Mouse (Mus musculus): ENCODE data around the gene Dock7. TPM values are rescaled to one million over a fixed set of nuclear protein-coding genes. Genes with fewer than 3 reads are reported as not detected.

Gene Dock7
- polyA plus RNA-seq, 1 experiment from 2014 or later: 86.0 TPM

DNA sequence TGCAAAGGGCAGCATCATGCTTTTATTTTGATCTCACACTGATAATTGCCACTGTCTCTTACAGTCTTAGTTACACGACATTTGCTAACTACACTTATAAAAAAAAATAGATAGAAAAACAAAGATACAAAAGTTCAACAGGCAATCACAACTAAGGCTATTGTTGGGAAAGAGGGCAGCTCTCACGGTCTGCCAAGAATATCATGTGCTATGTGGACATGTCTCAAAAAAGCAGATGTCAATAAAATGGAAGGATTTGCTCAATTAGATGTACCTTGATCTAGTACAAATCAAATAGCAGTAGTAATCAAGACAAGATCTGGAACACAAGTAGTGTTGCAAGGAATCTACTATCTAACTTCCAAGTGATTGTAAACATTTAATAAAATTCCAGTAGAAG is 72.1 kb downstream of the Dock7 start:
- no peak for ATAC-seq
- 88% methylated on average over 2 of the region's 2 CpGs for WGBS

DNA sequence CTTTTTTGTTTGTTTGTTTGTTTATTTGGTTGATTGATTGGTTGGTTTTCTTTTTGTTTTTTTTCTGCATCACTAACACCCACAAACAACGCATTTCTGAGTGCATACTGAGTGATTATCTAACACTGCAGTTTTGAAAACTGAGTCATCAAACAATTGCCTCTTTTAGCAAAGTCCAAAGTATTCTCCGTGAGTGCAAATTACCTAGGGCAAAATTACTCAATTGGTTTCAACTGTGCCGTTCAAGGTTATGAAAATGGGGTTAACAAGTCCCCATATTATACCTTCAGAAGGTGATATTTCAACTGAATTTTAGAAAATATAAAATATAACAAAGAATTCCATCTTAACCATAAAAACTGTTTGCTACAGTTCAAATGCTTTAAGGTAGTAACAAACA is 74.2 kb downstream of the Dock7 start:
- ATAC-seq: no peak
- Histone ChIP-seq H3K9ac (replicated peaks; ENCODE audit: low read depth, low read length) (no peak overlapping the region), H3K4me2 (ENCODE audit: low read length) (no peak overlapping the region), H3K4me3 (replicated peaks; ENCODE audit: low read length) (no peak overlapping the region), H3K36me3 (ENCODE audit: control insufficient read depth, insufficient read depth) (peaks cover 3% of the 10 kb centered on the region), H3K27ac (ENCODE audit: low read length) (no peak overlapping the region), H3K9me3 (ENCODE audit: control insufficient read depth, low read length) (no peaks in the 10 kb centered on the region), H3K27me3 (replicated peaks; ENCODE audit: control insufficient read depth, insufficient read depth, low read length) (no peaks in the 10 kb centered on the region), H3K4me1 (replicated peaks; ENCODE audit: control insufficient read depth, insufficient read depth, low read length) (no peaks in the 10 kb centered on the region)
- 77% methylated on average over 3 of the region's 3 CpGs for WGBS

More for the DNA sequence above, 72.1 kb downstream of the Dock7 start:
- Histone ChIP-seq H3K27ac (ENCODE audit: low read length) (no peak overlapping the region), H3K27me3 (replicated peaks; ENCODE audit: control insufficient read depth, insufficient read depth, low read length) (no peaks in the 10 kb centered on the region), H3K4me3 (replicated peaks; ENCODE audit: low read length) (no peak overlapping the region), H3K36me3 (ENCODE audit: control insufficient read depth, insufficient read depth) (peaks cover 6% of the 10 kb centered on the region), H3K9me3 (ENCODE audit: control insufficient read depth, low read length) (no peaks in the 10 kb centered on the region), H3K9ac (replicated peaks; ENCODE audit: low read depth, low read length) (no peak overlapping the region), H3K4me2 (ENCODE audit: low read length) (no peak overlapping the region), H3K4me1 (replicated peaks; ENCODE audit: control insufficient read depth, insufficient read depth, low read length) (no peaks in the 10 kb centered on the region)

DNA sequence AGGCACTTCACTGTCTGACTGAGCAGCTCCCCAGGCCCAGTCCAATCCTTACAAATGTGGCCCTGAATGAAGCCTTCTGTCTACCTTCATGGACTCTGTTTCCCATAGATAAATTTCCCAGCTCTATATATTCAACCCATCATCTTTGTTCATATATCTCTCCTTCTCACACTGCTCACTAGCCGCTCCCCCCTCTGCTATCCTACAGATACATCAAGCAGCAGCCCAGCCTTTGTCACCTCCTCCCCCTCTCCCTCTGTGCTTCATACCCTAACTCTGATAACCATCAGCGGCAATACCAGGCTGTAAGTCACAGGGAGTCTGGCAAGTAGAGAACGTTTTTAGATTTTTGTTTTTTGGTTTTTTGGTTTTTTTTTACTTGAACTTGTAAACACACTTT is 75.9 kb downstream of the Dock7 start:
- WGBS: 90% methylated on average over 3 of the region's 3 CpGs
- Histone ChIP-seq H3K27me3 (replicated peaks; ENCODE audit: control insufficient read depth, insufficient read depth, low read length) (no peaks in the 10 kb centered on the region), H3K36me3 (ENCODE audit: control insufficient read depth, insufficient read depth) (peaks cover 3% of the 10 kb centered on the region)

DNA sequence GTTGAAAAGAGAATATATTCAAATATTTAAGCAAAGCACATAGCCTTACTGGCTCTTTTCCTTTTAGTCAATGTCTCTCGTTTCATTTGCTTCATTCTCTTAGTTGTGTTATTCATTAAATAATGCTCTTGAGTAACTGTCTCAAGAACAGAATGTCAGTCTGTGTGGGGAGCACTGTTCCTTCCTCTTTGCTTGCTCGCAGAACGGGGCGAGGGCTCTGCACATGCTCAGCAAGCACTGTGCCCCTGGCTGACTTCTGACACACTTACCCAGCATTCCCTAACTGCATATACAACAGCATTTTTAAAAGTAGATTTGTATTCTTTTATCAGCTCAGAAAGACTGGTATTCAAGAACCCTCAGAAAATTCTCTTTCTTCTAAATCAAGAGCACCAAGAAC is 87.8 kb downstream of the Dock7 start:
- no peaks in the 10 kb centered on the region; the same call in 1 of the 2 replicates for H3K36me3 ChIP-seq (ENCODE audit: control insufficient read depth, insufficient read depth)
- H3K4me1 ChIP-seq (replicated peaks; ENCODE audit: control insufficient read depth, insufficient read depth, low read length): no peaks in the 10 kb centered on the region
- H3K9ac ChIP-seq (replicated peaks; ENCODE audit: low read depth, low read length): no peak overlapping the region
- no peak for ATAC-seq
- no peak overlapping the region for H3K27ac ChIP-seq (ENCODE audit: low read length)
- WGBS: 79% methylated on average over 4 of the region's 4 CpGs
- H3K4me3 ChIP-seq (replicated peaks; ENCODE audit: low read length): no peak overlapping the region
- no peaks in the 10 kb centered on the region for H3K27me3 ChIP-seq (replicated peaks; ENCODE audit: control insufficient read depth, insufficient read depth, low read length)
- H3K4me2 ChIP-seq (ENCODE audit: low read length): no peak overlapping the region
- H3K9me3 ChIP-seq (ENCODE audit: control insufficient read depth, low read length): no peaks in the 10 kb centered on the region

More for the DNA sequence above, 75.9 kb downstream of the Dock7 start:
- Histone ChIP-seq H3K4me2 (ENCODE audit: low read length) (no peak overlapping the region), H3K4me1 (replicated peaks; ENCODE audit: control insufficient read depth, insufficient read depth, low read length) (no peaks in the 10 kb centered on the region), H3K27ac (ENCODE audit: low read length) (no peak overlapping the region), H3K9ac (replicated peaks; ENCODE audit: low read depth, low read length) (no peak overlapping the region), H3K4me3 (replicated peaks; ENCODE audit: low read length) (no peak overlapping the region), H3K9me3 (ENCODE audit: control insufficient read depth, low read length) (no peaks in the 10 kb centered on the region)
- ATAC-seq: no peak

DNA sequence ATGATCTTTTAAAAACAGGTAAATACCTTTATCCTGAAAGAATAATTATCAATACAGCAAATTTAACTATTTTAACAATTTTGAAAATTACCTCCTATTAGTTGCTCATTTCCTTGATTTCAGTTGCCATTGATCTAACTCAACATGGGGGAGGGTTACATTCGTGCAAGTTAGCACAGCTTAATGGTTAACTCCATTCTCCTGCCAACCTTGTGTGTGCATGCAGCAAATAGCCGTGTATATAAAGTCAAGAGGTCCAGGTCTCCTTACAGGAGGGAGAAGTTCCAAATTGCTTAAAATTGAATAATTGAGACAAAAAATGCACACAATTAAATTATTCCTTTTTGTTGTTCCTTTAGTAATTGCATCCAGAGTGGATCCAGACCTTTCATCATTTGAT is 90.0 kb downstream of the Dock7 start, which contains the start of gene Angptl3:
Gene Angptl3, plus strand, starts transcription at position 269 of the 400 bp plus-strand sequence.
- Histone ChIP-seq H3K4me3 (replicated peaks; ENCODE audit: low read length) (no peak within 1 kb of the TSS), H3K4me2 (ENCODE audit: low read length) (no peak within 1 kb of the TSS), H3K27me3 (replicated peaks; ENCODE audit: control insufficient read depth, insufficient read depth, low read length) (no peaks in the 10 kb centered on the region), H3K9me3 (ENCODE audit: control insufficient read depth, low read length) (no peaks in the 10 kb centered on the region), H3K27ac (ENCODE audit: low read length) (no peak within 1 kb of the TSS), H3K4me1 (replicated peaks; ENCODE audit: control insufficient read depth, insufficient read depth, low read length) (no peaks in the 10 kb centered on the region), H3K36me3 (ENCODE audit: control insufficient read depth, insufficient read depth) (no peaks in the 10 kb centered on the region; the same call in 1 of the 2 replicates), H3K9ac (replicated peaks; ENCODE audit: low read depth, low read length) (no peak within 1 kb of the TSS)
- ATAC-seq: no peak
- 86% methylated on average over 2 of the region's 2 CpGs for WGBS

DNA sequence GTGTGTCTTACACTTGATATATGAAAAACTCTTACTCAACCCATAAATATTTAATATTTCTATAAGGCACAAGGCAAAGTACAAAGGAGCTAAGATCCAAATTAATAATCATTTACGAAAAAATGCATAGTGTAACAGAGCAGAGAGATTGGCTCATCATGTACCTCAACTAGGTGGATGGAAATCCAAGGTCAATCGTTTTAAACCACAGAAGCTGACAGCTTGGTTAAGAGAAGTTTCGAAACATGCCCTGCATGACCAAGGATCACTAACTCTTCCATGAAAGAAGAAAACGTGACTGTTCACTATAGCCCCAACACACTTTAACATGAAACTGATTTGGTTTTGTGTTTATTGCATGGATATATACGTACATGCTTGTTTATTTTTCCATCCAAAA is 92.3 kb downstream of the Dock7 start:
- H3K4me1 ChIP-seq (replicated peaks; ENCODE audit: control insufficient read depth, insufficient read depth, low read length): no peaks in the 10 kb centered on the region
- H3K4me2 ChIP-seq (ENCODE audit: low read length): no peak overlapping the region
- H3K9ac ChIP-seq (replicated peaks; ENCODE audit: low read depth, low read length): no peak overlapping the region
- H3K27me3 ChIP-seq (replicated peaks; ENCODE audit: control insufficient read depth, insufficient read depth, low read length): no peaks in the 10 kb centered on the region
- no peaks in the 10 kb centered on the region; the same call in 1 of the 2 replicates for H3K36me3 ChIP-seq (ENCODE audit: control insufficient read depth, insufficient read depth)
- no peak overlapping the region for H3K4me3 ChIP-seq (replicated peaks; ENCODE audit: low read length)
- no peak overlapping the region for H3K27ac ChIP-seq (ENCODE audit: low read length)
- H3K9me3 ChIP-seq (ENCODE audit: control insufficient read depth, low read length): no peaks in the 10 kb centered on the region
- 97% methylated on average over 5 of the region's 5 CpGs for WGBS
- no peak for ATAC-seq

DNA sequence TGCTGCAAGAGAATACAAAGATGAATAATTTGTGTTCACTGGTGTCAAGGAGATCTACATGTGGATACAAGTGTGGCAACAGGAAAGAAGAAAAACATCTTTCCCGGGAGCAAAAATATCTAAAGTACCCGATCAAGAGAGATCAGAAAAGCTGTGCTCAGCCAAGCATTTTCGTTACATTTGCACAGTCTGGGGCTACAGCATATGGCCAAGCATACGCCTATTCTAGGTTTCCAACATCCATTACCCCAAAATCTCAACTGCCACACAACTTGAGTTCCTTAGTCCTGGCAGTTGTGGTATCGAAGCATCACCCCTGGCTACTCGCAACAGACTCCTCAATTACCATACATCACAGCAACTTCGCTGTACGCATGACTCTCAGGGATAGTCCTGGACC is 98.5 kb downstream of the Dock7 start:
- no peak overlapping the region for H3K4me2 ChIP-seq (ENCODE audit: low read length)
- no peaks in the 10 kb centered on the region for H3K27me3 ChIP-seq (replicated peaks; ENCODE audit: control insufficient read depth, insufficient read depth, low read length)
- H3K4me1 ChIP-seq (replicated peaks; ENCODE audit: control insufficient read depth, insufficient read depth, low read length): no peaks in the 10 kb centered on the region
- no peak overlapping the region for H3K27ac ChIP-seq (ENCODE audit: low read length)
- no peaks in the 10 kb centered on the region for H3K9me3 ChIP-seq (ENCODE audit: control insufficient read depth, low read length)
- 80% methylated on average over 8 of the region's 8 CpGs for WGBS
- H3K9ac ChIP-seq (replicated peaks; ENCODE audit: low read depth, low read length): no peak overlapping the region
- no peaks in the 10 kb centered on the region for H3K36me3 ChIP-seq (ENCODE audit: control insufficient read depth, insufficient read depth)
- no peak overlapping the region for H3K4me3 ChIP-seq (replicated peaks; ENCODE audit: low read length)
- ATAC-seq: peak; percentile 36; the same call in 1 of the 2 replicates

DNA sequence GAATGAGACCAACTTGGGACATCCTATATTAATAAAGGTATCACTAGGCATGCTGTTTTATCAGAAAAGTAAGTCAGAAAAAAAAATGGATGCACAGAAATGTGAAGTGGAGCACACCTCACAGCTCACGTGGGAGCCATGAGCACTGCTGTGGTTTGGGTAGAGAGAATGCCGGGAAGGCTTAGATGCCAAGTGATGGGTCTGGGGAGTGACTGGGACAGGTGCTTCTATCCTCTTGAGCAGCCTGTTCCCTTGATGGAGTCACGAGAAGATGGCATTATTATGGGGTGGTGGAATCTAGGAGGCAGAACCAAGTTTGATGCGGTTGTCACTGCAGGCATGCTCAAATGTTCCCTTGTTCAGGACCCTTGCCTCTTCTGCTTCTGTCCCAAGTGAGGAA is 109.7 kb downstream of the Dock7 start:
- Histone ChIP-seq H3K4me3 (replicated peaks; ENCODE audit: low read length) (no peak overlapping the region), H3K9me3 (ENCODE audit: control insufficient read depth, low read length) (no peaks in the 10 kb centered on the region), H3K36me3 (ENCODE audit: control insufficient read depth, insufficient read depth) (peaks cover 11% of the 10 kb centered on the region), H3K4me2 (ENCODE audit: low read length) (no peak overlapping the region), H3K27me3 (replicated peaks; ENCODE audit: control insufficient read depth, insufficient read depth, low read length) (no peaks in the 10 kb centered on the region), H3K4me1 (replicated peaks; ENCODE audit: control insufficient read depth, insufficient read depth, low read length) (no peaks in the 10 kb centered on the region), H3K9ac (replicated peaks; ENCODE audit: low read depth, low read length) (no peak overlapping the region), H3K27ac (ENCODE audit: low read length) (no peak overlapping the region)
- 92% methylated on average over 4 of the region's 4 CpGs for WGBS
- ATAC-seq: no peak

DNA sequence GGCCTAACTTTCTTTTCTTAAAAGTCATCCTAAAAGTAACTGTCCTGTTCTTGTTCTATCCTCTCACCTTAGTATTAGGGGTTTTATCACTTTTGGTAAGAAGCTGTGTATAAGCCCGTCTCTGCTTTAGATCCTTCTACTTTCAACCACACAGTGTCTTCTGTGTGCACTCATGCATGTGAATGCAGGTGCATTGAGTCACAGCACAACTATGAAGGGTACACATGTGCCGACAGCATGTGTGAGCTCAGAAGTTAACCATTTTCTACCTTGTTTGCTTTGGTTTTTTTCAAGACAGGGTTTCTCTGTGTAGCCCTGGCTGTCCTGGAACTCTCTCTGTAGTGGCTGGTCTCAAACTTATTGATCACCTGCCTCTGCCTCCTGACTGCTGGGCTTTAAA is 114.4 kb downstream of the Dock7 start:
- 79% methylated on average over 2 of the region's 2 CpGs for WGBS
- H3K9me3 ChIP-seq (ENCODE audit: control insufficient read depth, low read length): no peaks in the 10 kb centered on the region
- no peak for ATAC-seq
- H3K27me3 ChIP-seq (replicated peaks; ENCODE audit: control insufficient read depth, insufficient read depth, low read length): no peaks in the 10 kb centered on the region
- H3K27ac ChIP-seq (ENCODE audit: low read length): no peak overlapping the region
- no peak overlapping the region for H3K4me2 ChIP-seq (ENCODE audit: low read length)
- H3K9ac ChIP-seq (replicated peaks; ENCODE audit: low read depth, low read length): no peak overlapping the region
- H3K4me1 ChIP-seq (replicated peaks; ENCODE audit: control insufficient read depth, insufficient read depth, low read length): no peaks in the 10 kb centered on the region
- no peak overlapping the region for H3K4me3 ChIP-seq (replicated peaks; ENCODE audit: low read length)
- peaks cover 6% of the 10 kb centered on the region; the same call in 1 of the 2 replicates for H3K36me3 ChIP-seq (ENCODE audit: control insufficient read depth, insufficient read depth)

DNA sequence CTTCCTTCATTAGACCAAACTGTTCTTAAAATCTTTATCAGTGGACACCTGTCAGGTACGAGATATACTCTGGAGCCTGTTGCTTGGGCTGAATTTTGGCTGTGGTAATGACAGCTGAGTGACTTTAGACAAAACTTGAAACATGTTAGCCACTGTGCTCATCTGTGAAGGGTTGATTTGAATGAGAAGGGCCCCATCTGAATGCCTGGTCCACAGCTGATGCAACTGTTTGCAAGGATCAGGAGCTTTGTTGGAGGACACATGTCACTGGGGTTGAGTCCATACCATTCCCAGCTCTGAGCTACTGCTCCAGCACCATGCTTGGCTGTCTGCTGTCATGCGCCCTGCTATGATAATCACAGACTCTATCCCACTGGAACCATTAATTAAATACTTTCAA is 115.1 kb downstream of the Dock7 start:
- Histone ChIP-seq H3K27me3 (replicated peaks; ENCODE audit: control insufficient read depth, insufficient read depth, low read length) (no peaks in the 10 kb centered on the region), H3K4me3 (replicated peaks; ENCODE audit: low read length) (no peak overlapping the region), H3K4me1 (replicated peaks; ENCODE audit: control insufficient read depth, insufficient read depth, low read length) (no peaks in the 10 kb centered on the region), H3K27ac (ENCODE audit: low read length) (no peak overlapping the region), H3K36me3 (ENCODE audit: control insufficient read depth, insufficient read depth) (peaks cover 6% of the 10 kb centered on the region; the same call in 1 of the 2 replicates), H3K9ac (replicated peaks; ENCODE audit: low read depth, low read length) (no peak overlapping the region), H3K4me2 (ENCODE audit: low read length) (no peak overlapping the region), H3K9me3 (ENCODE audit: control insufficient read depth, low read length) (no peaks in the 10 kb centered on the region)
- WGBS: 89% methylated on average over 2 of the region's 2 CpGs
- no peak for ATAC-seq

Measured in forebrain, embryonic 16.5 days (tissue).